Mouse (Mus musculus) hindbrain, embryonic 15.5 days (tissue): ENCODE measurements around the gene Map3k4. TPM values are rescaled to one million over a fixed set of nuclear protein-coding genes. Genes with fewer than 3 reads are reported as not detected.
"Not testable (repeated sequence)": the region's sequence is repeated elsewhere in the genome, so short reads cannot be mapped to it uniquely, and the experiment has no call there.

Experiments
- ATAC-seq: fragments of 200-750 bp; cut with Nextera tagmentation; 2 replicates; pipeline ENCODE4 v1.8.0; 2017; ENCODE audit warnings: low read depth, moderate number of reproducible peaks, moderate TSS enrichment; ENCODE audit not compliant: low FRiP score
- H3K27ac ChIP-seq: fragments of 300-500 bp; sonication (generic); replicated peaks from 2 replicates; pipeline ENCODE4 v1.5.1; 2015; ENCODE audit warnings: mild to moderate bottlenecking, inconsistent platforms
- H3K27me3 ChIP-seq: fragments of 300-500 bp; sonication (generic); 2 replicates; pipeline ENCODE4 v1.6.1; 2015; ENCODE audit warnings: control low read depth, inconsistent platforms
- H3K36me3 ChIP-seq: fragments of 300-500 bp; sonication (generic); 2 replicates; pipeline ENCODE4 v1.6.1; 2015; ENCODE audit warnings: control low read depth, inconsistent platforms
- H3K4me1 ChIP-seq: fragments of 300-500 bp; sonication (generic); replicated peaks from 2 replicates; pipeline ENCODE4 v1.6.1; 2015; ENCODE audit warnings: control low read depth, inconsistent platforms
- H3K4me2 ChIP-seq: fragments of 300-500 bp; sonication (generic); 2 replicates; pipeline ENCODE4 v1.6.1; 2015; ENCODE audit warnings: moderate library complexity, mild to moderate bottlenecking, inconsistent platforms
- H3K4me3 ChIP-seq: fragments of 300-500 bp; sonication (generic); 2 replicates; pipeline ENCODE4 v1.5.1; 2015; ENCODE audit warnings: mild to moderate bottlenecking, inconsistent platforms
- H3K9ac ChIP-seq: fragments of 300-500 bp; sonication (generic); 2 replicates; pipeline ENCODE4 v1.6.1; 2015; ENCODE audit warnings: inconsistent platforms
- H3K9me3 ChIP-seq: fragments of 300-500 bp; sonication (generic); 2 replicates; pipeline ENCODE4 v1.6.1; 2016; ENCODE audit warnings: control low read depth, inconsistent platforms
- WGBS: fragments of 180-500 bp; shearing (Covaris S2); methylation state at CpG from one replicate; pipeline ENCODE4 v1.1.7; 2015; 5-methylcytosine and 5-hydroxymethylcytosine counted together
- polyA plus RNA-seq: library from polyadenylated mRNA; unstranded; fragments of >200 nt; fragmentation: Nextera tagmentation; extraction: Ambion mirVana; gene quantifications from 2 replicates; pipeline ENCODE4 v1.2.1, GENCODE M21; 2015

Gene Map3k4
- polyA plus RNA-seq, 1 experiment from 2014 or later = 41.4 TPM

DNA sequence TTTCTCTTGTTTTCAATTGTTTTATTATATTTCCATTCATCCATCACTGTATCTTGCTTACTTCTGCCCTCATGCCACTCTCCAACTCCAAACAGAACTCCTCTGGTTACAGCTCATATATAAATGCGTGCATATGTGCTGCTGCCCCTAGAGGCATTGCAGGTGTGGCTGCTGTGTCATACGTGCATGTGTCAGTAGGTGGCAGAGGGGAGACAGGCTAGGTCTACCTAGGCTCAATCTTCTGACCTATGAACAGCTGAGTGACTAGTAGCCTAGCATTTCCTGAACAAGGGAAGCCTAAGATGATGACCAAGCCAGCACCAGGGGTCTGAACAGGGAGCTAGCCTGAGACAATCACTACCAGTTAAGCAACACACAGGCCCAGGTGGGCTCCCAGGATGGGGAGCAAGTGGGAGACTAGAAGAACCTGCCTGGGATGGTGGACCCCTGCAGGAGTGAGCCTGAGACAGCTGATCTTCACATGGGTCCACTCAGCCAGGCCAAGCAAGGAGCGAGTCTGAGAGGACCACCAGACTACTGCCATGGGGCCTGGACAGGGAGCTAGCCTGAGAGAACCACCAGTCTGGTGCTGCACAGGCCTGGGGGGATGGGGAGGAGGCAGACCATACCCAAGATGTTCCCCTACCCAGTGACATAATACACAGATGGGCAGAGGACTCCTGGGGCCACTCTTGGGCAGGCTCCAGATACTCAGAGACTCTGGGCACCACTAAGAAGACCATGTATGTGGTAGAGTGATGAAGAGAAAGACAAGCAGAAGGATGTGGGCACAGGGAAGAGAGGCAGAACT, 17.5 kb downstream of the Map3k4 start:
- no peaks in the 10 kb centered on the region for H3K36me3 ChIP-seq
- H3K4me2 ChIP-seq = no peak overlapping the region
- peaks cover 41% of the 10 kb centered on the region for H3K4me1 ChIP-seq
- H3K4me3 ChIP-seq = no peak overlapping the region
- WGBS = 51% methylated on average over 3 of the region's 3 CpGs
- no peaks in the 10 kb centered on the region for H3K9me3 ChIP-seq
- H3K9ac ChIP-seq = no peak overlapping the region
- no peaks in the 10 kb centered on the region for H3K27me3 ChIP-seq
- no peak overlapping the region for H3K27ac ChIP-seq
- ATAC-seq = peak; percentile 62

GRCm38 (mm10) chr17:12300127-12300675, 18.4 kb downstream of the Map3k4 start:
- no peaks in the 10 kb centered on the region for H3K9me3 ChIP-seq

GRCm38 (mm10) chr17:12299371-12299770, 19.2 kb downstream of the Map3k4 start:
- Histone ChIP-seq H3K27ac (no peak overlapping the region), H3K4me2 (no peak overlapping the region), H3K36me3 (no peaks in the 10 kb centered on the region), H3K4me3 (no peak overlapping the region), H3K9me3 (no peaks in the 10 kb centered on the region), H3K27me3 (no peaks in the 10 kb centered on the region), H3K9ac (no peak overlapping the region), H3K4me1 (peaks cover 40% of the 10 kb centered on the region)
- WGBS = 71% methylated on average over 7 of the region's 7 CpGs
- ATAC-seq = no peak

More at GRCm38 (mm10) chr17:12300127-12300675, 18.4 kb downstream of the Map3k4 start:
- 42% methylated on average over 14 of the region's 14 CpGs for WGBS
- no peak overlapping the region for H3K4me2 ChIP-seq
- ATAC-seq = no peak
- no peak overlapping the region for H3K9ac ChIP-seq
- H3K36me3 ChIP-seq = no peaks in the 10 kb centered on the region
- peaks cover 38% of the 10 kb centered on the region for H3K4me1 ChIP-seq
- peak overlapping the region; percentile 7; the same call in 1 of the 2 replicates for H3K27ac ChIP-seq
- no peaks in the 10 kb centered on the region for H3K27me3 ChIP-seq
- H3K4me3 ChIP-seq = no peak overlapping the region

DNA sequence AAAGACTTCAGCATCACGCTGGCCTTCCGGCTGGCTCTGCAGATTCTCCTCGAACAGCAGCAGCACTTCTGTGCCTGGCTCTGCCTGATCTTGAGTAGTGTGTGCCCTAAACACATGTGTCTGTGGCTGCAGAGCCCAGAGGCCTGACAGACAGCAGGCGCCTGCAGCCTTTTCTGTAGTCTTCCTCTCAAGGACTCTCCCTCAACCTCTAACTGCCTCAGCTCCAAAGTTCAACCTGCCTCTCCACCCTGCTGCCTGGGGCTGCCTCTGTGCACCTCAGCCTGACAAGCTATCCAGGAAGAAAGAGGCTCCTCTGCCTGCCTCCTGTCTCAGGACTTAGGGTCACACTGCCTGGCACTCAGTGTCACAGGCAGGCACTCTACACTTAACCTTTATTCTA, 20.6 kb downstream of the Map3k4 start:
- H3K9ac ChIP-seq = no peak overlapping the region
- no peak overlapping the region for H3K27ac ChIP-seq
- no peak overlapping the region for H3K4me3 ChIP-seq
- H3K4me2 ChIP-seq = no peak overlapping the region
- 89% methylated on average over 4 of the region's 4 CpGs for WGBS
- no peaks in the 10 kb centered on the region for H3K27me3 ChIP-seq
- no peaks in the 10 kb centered on the region for H3K36me3 ChIP-seq
- no peaks in the 10 kb centered on the region for H3K9me3 ChIP-seq
- peaks cover 54% of the 10 kb centered on the region for H3K4me1 ChIP-seq
- ATAC-seq = no peak

- H3K36me3 ChIP-seq = no peaks in the 10 kb centered on the region
- WGBS = 73% methylated on average over 7 of the region's 7 CpGs
- no peaks in the 10 kb centered on the region for H3K9me3 ChIP-seq
- peaks cover 57% of the 10 kb centered on the region for H3K4me1 ChIP-seq
- no peaks in the 10 kb centered on the region for H3K27me3 ChIP-seq
- no peak overlapping the region for H3K27ac ChIP-seq
- H3K9ac ChIP-seq = no peak overlapping the region
- no peak for ATAC-seq
- no peak overlapping the region for H3K4me3 ChIP-seq
- no peak overlapping the region for H3K4me2 ChIP-seq
Measured at GRCm38 (mm10) chr17:12297292-12297691, 21.3 kb downstream of the Map3k4 start.

DNA sequence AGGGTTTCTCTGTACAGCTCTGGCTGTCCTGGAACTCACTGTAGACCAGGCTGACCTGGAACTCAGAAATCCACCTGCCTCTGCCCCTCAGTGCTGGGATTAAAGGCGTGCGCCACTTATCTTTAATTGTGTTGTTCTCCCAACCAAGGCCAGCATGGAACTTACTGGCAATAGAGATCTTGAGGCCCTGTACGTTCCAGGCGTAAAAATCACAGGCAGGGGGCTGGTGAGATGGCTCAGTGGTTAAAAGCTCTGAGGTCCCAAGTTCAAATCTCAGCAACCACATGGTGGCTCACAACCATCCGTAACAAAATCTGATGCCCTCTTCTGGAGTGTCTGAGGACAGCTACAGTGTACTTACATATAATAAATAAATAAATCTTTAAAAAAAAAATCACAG, 22.7 kb downstream of the Map3k4 start:
- H3K4me3 ChIP-seq, H3K27ac ChIP-seq, H3K9me3 ChIP-seq, H3K9ac ChIP-seq, H3K27me3 ChIP-seq, ATAC-seq, H3K4me2 ChIP-seq, H3K36me3 ChIP-seq: not testable (repeated sequence)
- peaks cover 57% of the 10 kb centered on the region for H3K4me1 ChIP-seq
- 92% methylated on average over 5 of the region's 5 CpGs for WGBS

DNA sequence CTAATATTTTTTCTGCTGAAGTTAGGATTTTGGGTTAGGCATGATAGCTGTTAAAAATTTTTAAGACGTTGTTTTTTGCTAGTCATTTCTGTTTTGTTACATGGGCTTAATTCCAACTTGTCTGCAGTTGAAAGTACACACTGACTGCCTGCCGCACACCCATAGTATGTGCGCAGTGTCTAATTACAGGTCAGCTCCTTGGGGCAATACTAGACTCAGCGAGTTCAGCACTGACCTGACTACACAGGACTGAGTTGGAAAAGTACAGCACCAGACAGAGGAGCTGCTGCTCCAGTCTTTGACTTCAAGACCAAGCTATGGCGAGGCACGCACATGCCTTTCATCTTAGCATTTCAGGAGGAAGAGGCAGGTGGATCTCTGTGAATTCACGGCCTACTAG, 24.2 kb downstream of the Map3k4 start:
- Histone ChIP-seq H3K9me3 (no peaks in the 10 kb centered on the region), H3K4me1 (peaks cover 53% of the 10 kb centered on the region), H3K27ac (no peak overlapping the region), H3K9ac (no peak overlapping the region), H3K4me2 (no peak overlapping the region), H3K27me3 (no peaks in the 10 kb centered on the region), H3K4me3 (no peak overlapping the region), H3K36me3 (no peaks in the 10 kb centered on the region)
- 90% methylated on average over 7 of the region's 7 CpGs for WGBS
- ATAC-seq = no peak

DNA sequence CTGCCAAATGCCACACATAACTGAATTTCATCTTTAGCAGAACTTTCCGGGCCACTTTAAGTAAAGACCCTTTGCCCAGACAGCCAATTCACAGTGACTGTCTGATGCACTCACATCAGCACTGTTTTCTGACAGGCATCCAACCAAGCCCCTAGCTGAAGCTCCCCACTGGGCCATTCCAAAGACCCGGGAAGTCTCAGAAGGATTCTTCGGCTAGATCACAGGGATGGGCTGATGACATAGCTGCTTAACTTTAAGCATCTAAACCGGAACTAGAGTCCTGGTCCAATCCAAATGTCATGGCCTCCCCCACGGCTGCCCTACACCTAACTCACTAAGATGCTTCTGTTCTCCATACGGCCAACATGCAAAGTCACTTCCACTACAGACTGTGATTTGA, 25.0 kb downstream of the Map3k4 start:
- H3K4me3 ChIP-seq = no peak overlapping the region
- H3K27me3 ChIP-seq = no peaks in the 10 kb centered on the region
- 54% methylated on average over 6 of the region's 6 CpGs for WGBS
- no peaks in the 10 kb centered on the region for H3K9me3 ChIP-seq
- no peak for ATAC-seq
- no peak overlapping the region for H3K27ac ChIP-seq
- no peaks in the 10 kb centered on the region for H3K36me3 ChIP-seq
- no peak overlapping the region for H3K9ac ChIP-seq
- H3K4me2 ChIP-seq = no peak overlapping the region
- peaks cover 52% of the 10 kb centered on the region for H3K4me1 ChIP-seq

DNA sequence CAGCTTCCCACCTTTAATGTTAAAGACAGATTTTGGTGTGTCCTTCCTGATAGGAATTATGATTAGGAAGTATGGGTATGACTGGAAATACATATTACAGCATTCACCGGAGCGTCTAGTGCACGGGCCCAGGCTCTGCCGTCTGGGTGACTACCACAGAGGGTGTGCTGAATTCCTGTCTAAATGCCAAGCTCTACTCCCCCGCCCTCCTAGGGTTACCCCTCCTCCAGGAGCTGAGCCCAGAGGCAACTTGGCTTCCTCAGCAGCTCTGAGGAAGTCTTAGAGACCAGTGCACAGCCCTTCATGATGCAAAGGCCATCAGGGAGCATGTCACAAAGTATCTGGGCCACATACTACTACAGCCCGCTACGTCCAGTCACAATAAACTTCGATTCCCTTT, 25.7 kb downstream of the Map3k4 start:
- no peak overlapping the region for H3K9ac ChIP-seq
- H3K27ac ChIP-seq = no peak overlapping the region
- H3K9me3 ChIP-seq = no peaks in the 10 kb centered on the region
- H3K36me3 ChIP-seq = no peaks in the 10 kb centered on the region
- ATAC-seq = no peak
- H3K4me2 ChIP-seq = no peak overlapping the region
- H3K27me3 ChIP-seq = no peaks in the 10 kb centered on the region
- WGBS = 79% methylated on average over 8 of the region's 8 CpGs
- H3K4me3 ChIP-seq = no peak overlapping the region
- peaks cover 52% of the 10 kb centered on the region for H3K4me1 ChIP-seq

DNA sequence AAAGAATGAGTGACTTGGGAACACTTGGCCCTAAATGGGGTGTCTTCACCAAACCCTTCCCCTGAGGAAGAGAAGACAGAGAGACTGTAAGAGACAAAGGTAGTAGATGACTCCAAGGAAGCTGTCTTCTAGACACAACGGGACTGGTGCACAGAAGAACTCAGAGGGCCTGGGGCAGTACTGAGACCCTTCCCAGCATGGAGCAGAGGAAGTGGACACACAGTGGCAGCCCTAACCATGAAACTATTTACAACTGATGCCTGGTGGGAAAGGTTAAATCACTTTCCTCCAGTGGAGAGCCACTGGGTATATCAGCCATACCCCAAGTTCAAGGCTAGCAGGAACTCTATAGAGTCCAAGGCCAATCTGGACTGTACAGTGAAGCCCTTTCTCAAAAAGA, 26.2 kb downstream of the Map3k4 start:
- no peak overlapping the region for H3K9ac ChIP-seq
- no peaks in the 10 kb centered on the region for H3K27me3 ChIP-seq
- 83% methylated on average over 1 of the region's 1 CpGs for WGBS
- no peaks in the 10 kb centered on the region for H3K36me3 ChIP-seq
- no peak overlapping the region for H3K4me3 ChIP-seq
- no peak overlapping the region for H3K27ac ChIP-seq
- H3K4me2 ChIP-seq = no peak overlapping the region
- ATAC-seq = no peak
- H3K4me1 ChIP-seq = peaks cover 52% of the 10 kb centered on the region
- H3K9me3 ChIP-seq = no peaks in the 10 kb centered on the region

DNA sequence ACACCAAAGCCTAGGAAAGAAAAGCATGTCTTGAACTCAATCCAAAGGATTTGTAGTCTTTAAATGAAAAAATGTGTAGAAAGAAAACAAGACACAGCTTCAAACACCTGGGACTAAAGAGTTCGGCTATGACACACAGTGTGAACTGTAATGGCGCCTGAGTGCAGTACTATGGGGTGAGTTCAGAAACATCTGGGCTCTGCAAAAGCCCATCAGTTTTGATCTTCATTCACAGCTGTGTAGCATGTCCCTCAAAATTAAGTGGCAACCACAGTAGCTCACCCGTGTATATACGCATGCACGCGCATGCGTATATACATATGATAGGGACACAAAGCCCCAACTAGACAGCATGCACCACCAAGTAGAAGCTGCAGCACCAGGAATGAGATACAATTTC, 27.4 kb downstream of the Map3k4 start:
- Histone ChIP-seq H3K9me3 (no peaks in the 10 kb centered on the region), H3K36me3 (no peaks in the 10 kb centered on the region), H3K4me3 (no peak overlapping the region), H3K27ac (peak overlapping the region; percentile 71), H3K4me2 (peak overlapping the region; percentile 32), H3K9ac (no peak overlapping the region), H3K27me3 (no peaks in the 10 kb centered on the region), H3K4me1 (peaks cover 45% of the 10 kb centered on the region)
- WGBS = 76% methylated on average over 7 of the region's 7 CpGs
- ATAC-seq = peak; percentile 57

DNA sequence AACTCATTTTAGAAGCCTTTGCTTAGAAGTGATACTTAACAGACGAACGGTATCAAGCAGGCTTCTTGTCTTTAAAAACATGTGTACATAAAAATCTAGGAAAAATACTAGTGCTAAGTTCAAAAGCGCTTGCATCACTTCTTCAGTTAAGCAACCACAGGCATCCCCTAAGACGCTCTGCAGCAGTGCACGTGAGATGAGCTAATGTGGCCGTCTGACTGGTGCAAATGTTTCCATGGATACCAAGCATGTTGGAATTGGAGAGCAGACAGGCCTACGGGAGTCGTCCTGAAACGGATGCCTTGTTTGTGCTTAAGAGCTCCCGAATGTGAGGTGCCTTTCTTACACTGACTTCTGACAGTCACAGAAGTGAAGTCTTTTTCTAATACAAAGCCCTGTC, 27.9 kb downstream of the Map3k4 start:
- Histone ChIP-seq H3K4me2 (peak overlapping the region; percentile 32), H3K4me1 (peaks cover 45% of the 10 kb centered on the region), H3K36me3 (no peaks in the 10 kb centered on the region), H3K27ac (peak overlapping the region; percentile 71), H3K9me3 (no peaks in the 10 kb centered on the region), H3K4me3 (no peak overlapping the region), H3K9ac (no peak overlapping the region), H3K27me3 (no peaks in the 10 kb centered on the region)
- ATAC-seq = peak; percentile 90
- WGBS = 18% methylated on average over 10 of the region's 10 CpGs
